Mouse (Mus musculus) Patski (cell line): ENCODE results near the gene Lpo. TPM values are rescaled to one million over a fixed set of nuclear protein-coding genes. Genes with fewer than 3 reads are reported as not detected.

ENCODE experiments used
- ATAC-seq: fragments of 100-300 bp; one replicate; pipeline ENCODE4 v1.8.0; 2021
- CTCF ChIA-PET: fragments of 350-600 bp; sonication (Branson Sonifier 250); formaldehyde crosslinking; loops from one replicate; lab custom pipeline; 2022; ENCODE audit warnings: inconsistent platforms; lab: Charles Lee
- POLR2A ChIA-PET: fragments of 350-600 bp; sonication (Branson Sonifier 250); formaldehyde crosslinking; loops from one replicate; lab custom pipeline; 2022; ENCODE audit warnings: antibody characterized with exemption, inconsistent platforms; lab: Charles Lee
- DNase-seq: peaks from one replicate; pipeline ENCODE4 v3.0.0-alpha.2; 2011; ENCODE audit warnings: low read depth, low spot score
- H3K27me3 ChIP-seq: fragments of 371-371 bp; one replicate; pipeline ENCODE4 v1.5.1; 2021
- CTCF ChIP-seq: fragments of 100-300 bp; IDR thresholded peaks from one replicate; pipeline ENCODE4 v1.5.1; 2021
- in situ Hi-C: fragments of 300-500 bp; cut with MboI; formaldehyde crosslinking; loops from 3 replicates; pipeline ENCODE4 v1.11.1; 2018; ENCODE audit warnings: low pct_unique_long_range_greater_than_20kb, mixed read lengths
- polyA plus RNA-seq: library from polyadenylated mRNA; unstranded; gene quantifications from one replicate; pipeline ENCODE4 v1.2.3, GENCODE M21; 2021

The Lpo gene
- polyA plus RNA-seq, 1 experiment from 2014 or later = not detected

DNA sequence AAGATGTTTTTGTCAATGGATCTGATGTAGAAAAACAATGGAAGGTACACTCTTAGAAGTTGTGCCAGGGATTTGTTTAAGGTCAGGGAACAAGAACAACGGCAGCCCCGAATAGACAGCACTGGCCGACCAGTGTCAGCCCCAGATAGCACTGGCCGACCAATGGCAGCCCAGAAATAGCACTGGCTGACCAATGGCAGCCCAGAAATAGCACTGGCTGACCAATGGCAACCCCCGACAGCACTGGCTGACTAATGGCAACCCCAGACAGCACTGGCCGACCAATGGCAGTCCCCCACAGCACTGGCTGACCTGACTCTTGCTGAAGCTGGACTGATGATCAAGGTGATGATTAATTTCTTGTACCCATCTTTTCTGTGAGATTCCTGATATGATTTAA, 19.8 kb upstream of the Lpo start:
- ChIA-PET CTCF (no interaction called here), POLR2A (no interaction called here)
- no peak for TF ChIP-seq CTCF
- in situ Hi-C loops = no loop called here
- DNase-seq = no peak
- ATAC-seq = no peak
- H3K27me3 ChIP-seq = peaks cover 2% of the 10 kb centered on the region

DNA sequence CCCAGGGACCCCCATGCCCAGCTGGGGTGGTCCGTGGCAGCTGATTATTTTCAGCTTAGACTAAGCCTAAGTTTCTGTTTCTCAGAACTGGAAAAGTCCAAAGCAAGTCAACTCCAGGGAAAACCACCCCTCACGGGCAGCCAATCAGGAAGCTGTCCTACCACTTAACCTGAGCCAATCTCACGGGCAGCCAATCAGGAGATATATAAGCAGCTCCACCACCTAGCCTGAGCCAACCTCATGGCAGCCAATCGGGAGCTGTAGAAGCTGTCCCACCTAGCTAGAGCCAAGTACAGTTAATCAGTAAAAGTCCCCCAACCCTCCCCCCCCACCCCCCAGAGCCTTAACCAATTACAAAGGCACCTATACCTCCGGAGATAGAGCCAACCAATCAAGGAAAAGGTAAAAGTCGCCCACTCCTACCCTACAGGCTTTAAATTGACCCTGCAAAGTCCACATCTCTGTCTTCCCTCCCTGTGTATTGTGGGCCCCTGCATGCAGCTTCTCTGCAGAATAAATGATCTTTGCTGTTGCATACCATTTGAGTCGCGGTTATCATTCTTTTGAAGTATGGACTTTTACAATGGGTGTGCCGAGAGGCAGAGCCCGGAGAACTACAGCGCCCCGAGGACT, 19.0 kb upstream of the Lpo start:
- POLR2A ChIA-PET = no interaction called here
- H3K27me3 ChIP-seq = peaks cover 2% of the 10 kb centered on the region
- CTCF ChIA-PET = no interaction called here
- TF ChIP-seq CTCF = no peak
- in situ Hi-C loops = no loop called here
- DNase-seq (no peak), ATAC-seq (no peak)

DNA sequence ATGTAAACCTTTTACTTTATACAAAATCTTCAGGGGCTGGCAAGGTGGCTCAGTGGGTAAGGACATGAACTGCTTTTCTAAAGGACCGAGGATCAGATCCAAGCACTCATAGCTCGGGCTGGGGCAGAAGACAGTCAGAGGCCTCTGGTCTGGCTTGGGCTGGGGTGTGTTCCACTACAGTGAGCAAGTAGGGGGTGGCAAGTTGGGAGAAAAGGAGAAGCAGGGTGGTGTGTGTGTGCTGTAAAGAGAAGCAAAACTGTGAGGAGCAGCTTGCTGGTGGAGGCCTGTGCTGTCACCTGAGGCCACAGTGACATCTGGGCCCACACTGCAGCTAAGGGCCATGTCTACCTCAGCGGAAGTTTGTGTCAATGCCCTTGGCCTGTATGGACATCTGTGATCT, 13.3 kb upstream of the Lpo start:
- TF ChIP-seq CTCF = no peak
- in situ Hi-C loops = no loop called here
- H3K27me3 ChIP-seq = peaks cover 16% of the 10 kb centered on the region
- no peak for DNase-seq
- POLR2A ChIA-PET = no interaction called here
- CTCF ChIA-PET = no interaction called here
- ATAC-seq = no peak

DNA sequence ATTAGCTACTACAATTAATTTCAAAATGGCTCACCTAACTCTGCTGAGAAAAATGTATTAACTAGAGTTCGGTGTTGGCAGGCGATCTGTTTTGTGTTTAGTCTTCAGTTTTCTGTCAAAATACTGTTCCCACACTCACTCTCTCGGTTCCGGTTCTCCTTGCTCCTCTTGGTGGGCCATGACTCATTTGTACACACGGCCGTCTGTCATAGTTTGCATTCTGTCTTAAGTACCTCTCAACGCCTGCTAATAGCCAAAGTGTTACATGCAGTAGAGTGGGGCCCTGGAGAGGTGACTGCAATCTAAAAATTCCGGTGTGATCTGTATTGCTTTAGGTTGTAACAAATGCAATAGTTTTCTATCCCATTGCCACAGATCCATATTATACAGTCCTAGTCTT, 12.6 kb upstream of the Lpo start:
- peaks cover 19% of the 10 kb centered on the region for H3K27me3 ChIP-seq

DNA sequence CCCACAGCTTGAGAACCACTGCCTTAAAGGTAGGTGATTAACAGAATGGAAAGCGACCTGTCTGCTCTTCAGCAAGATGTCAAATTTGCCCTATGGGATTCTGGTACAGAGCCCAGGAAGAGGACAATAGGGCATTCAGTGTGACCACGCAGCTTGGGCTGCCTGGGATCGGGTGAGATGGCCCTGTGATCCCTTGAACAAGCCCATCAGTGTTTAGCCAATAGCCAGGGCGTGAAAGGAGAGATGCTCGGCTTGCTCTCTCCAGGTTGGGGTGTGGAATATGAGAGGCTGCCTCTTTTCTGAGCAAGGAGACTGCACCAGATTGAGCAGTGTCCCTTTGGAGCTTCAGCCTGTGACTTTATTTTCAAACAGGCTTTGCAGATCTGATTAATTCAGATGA, 6.6 kb downstream of the Lpo start:
- ChIA-PET CTCF (interaction anchor here (1.2 kb wide), 1 partner anchor 206 kb away, joined by 3 read pairs; no protein-coding TSS in a partner anchor), POLR2A (no interaction called here)
- ATAC-seq (no peak), DNase-seq (no peak)
- no peak for TF ChIP-seq CTCF
- H3K27me3 ChIP-seq = peaks cover 64% of the 10 kb centered on the region
- in situ Hi-C loops = no loop called here

More for the DNA sequence above, 12.6 kb upstream of the Lpo start:
- ATAC-seq (no peak), DNase-seq (no peak)
- ChIA-PET CTCF (no interaction called here), POLR2A (interaction anchor here (0.6 kb wide), 1 partner anchor 12 kb away, joined by 4 read pairs; no protein-coding TSS in a partner anchor)
- in situ Hi-C loops = no loop called here
- no peak for TF ChIP-seq CTCF

DNA sequence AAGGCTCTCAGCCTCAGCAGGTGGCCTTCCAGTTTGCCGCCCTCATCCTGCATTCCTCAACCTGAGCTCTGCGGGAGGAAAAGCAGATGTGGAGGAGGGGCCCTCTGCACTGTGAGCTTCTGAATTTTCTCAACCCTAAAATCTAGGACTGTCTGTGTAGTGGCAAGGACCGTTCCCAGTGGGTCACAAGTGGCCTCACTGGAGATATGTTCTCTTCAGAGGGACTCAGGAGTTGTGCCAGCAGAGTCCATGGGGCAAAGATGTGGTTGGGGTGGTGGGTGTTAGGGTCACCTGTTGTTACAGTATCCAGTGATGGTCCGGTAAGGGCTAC, 10.7 kb downstream of the Lpo start:
- POLR2A ChIA-PET = no interaction called here
- in situ Hi-C loops = no loop called here
- no peak for TF ChIP-seq CTCF
- CTCF ChIA-PET = interaction anchor here (1.2 kb wide), 1 partner anchor 16 kb away, joined by 3 read pairs; no protein-coding TSS in a partner anchor
- no peak for DNase-seq
- ATAC-seq = no peak
- H3K27me3 ChIP-seq = peaks cover 51% of the 10 kb centered on the region

DNA sequence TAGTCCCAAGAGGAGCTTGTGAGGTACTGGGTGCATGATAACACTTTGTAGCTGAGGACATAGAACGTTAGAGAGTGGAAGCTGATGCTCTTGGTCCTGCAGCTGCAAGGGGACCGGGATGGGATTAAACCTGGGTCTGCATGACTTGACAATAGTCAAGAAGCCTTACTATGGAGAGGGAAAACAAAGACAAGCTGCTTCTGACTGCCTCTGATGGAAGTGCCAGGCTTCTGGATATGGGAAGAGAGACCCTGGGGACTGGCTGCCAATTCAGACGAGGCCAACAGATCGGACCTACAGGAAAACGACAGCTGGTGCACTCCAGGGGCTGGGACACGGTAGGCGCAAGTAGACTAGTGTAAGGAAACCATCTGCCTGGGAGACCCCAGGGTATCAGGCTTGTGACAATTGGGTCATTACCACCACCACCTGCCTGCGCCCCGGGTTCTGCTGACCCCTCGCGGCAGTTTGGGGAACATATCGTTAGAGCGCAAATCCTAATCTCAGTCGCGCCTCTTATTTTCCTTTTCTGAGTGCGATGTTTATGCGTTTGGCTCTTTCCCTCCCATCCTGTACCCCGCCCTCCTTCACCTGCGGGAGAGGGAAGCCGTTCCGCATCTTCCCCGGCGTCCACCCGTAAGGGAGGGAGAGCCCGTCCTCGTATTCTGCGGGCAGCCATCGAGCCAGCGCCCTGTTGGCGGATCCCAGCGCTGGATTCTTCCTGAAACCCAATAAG, 11.2 kb downstream of the Lpo start:
- in situ Hi-C loops = no loop called here
- POLR2A ChIA-PET = no interaction called here
- peak; percentile 77 for TF ChIP-seq CTCF
- peaks cover 49% of the 10 kb centered on the region for H3K27me3 ChIP-seq
- ATAC-seq = no peak
- DNase-seq = no peak
- CTCF ChIA-PET = interaction anchor here (1.2 to 2.6 kb wide), 2 partner anchors 11 to 16 kb away, joined by 3 to 10 read pairs; no protein-coding TSS in a partner anchor

DNA sequence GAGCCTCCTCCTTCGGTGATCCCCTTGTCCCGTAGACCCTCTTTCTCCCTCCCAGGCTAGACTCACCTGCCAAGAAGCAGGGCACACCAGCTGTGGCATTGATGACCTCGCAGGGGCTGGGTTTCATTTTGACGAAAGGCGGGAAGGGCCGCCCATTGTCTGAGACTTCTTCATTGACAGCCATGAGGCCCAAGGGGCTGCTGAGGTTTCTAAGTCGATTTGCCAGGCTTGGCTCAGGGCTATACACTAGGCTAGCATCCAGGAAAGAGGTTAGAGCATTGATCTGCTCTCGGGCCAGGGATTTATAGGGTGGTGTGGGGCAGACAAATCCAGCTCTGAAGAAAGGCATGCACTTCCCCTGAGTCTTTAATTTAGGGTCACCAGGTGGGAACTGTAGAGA, 13.3 kb downstream of the Lpo start:
- DNase-seq (no peak), ATAC-seq (no peak)
- TF ChIP-seq CTCF = no peak
- ChIA-PET POLR2A (no interaction called here), CTCF (interaction anchor here (2.6 kb wide), 1 partner anchor 9 kb away, joined by 10 read pairs; no protein-coding TSS in a partner anchor)
- in situ Hi-C loops = no loop called here
- peaks cover 53% of the 10 kb centered on the region for H3K27me3 ChIP-seq

DNA sequence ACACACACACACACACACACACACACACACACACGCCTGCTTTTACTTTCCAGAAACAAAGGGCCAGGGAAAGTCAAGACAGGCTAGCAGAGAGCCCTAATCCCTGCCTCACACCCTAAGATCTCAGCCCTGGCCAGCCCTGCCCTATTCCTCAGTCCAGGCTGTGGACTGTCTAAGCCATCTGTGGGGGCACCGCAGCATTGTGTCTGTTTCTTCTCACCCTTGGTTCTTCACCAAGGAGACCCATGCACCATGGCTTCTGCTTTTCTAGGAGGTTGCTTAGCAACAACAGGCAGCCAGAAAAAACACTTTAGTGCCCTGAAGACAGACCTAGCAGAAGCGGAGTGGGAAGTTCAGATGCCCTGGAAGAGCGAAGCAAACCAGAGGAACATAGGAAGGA, 16.7 kb downstream of the Lpo start:
- DNase-seq = no peak
- CTCF ChIA-PET = no interaction called here
- no peak for ATAC-seq
- POLR2A ChIA-PET = no interaction called here
- in situ Hi-C loops = no loop called here
- TF ChIP-seq CTCF = no peak
- H3K27me3 ChIP-seq = peaks cover 49% of the 10 kb centered on the region

DNA sequence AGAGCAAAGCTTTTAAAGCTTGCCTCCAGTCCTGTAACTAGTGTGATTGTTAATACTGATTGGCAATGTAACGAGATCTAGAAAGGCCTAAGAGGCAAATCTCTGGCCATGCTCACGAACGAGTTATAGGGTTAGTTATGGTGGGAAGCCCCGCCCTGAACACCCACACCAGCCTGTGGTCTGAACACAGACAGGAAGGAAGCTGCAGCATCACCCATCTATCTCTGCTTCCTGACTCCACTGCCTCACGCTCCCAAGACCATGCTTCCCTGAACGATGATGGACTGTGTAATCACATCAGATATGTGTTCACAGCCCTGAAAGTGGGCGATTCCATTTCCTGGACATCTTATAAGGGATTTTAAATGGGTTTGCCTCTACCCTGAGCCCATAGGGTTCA, 19.9 kb downstream of the Lpo start:
- in situ Hi-C loops = no loop called here
- no peak for ATAC-seq
- POLR2A ChIA-PET = no interaction called here
- CTCF ChIA-PET = no interaction called here
- peaks cover 34% of the 10 kb centered on the region for H3K27me3 ChIP-seq
- no peak for TF ChIP-seq CTCF
- DNase-seq = no peak

DNA sequence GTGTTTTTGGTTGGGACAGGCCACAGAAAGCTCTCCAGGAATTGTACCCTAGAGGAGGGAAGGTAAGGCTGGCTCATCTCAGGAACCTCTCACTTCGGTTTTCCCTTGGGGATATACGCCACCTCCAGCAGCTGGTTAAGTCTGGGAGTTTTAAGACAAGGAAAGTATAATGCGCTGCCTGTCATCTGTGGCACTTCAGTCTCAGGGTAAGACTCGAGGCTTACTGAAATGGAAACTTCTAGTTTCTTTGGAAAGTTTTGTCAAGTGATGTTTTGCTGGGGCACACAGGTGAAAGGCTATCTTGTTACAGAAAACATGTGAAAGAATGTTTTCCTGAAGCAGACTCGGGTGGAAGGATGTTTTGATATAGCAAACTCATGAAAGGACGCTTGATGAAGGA, 20.7 kb downstream of the Lpo start:
- CTCF ChIA-PET = interaction anchor here (1.4 kb wide), 1 partner anchor 59 kb away, joined by 3 read pairs; no protein-coding TSS in a partner anchor
- peaks cover 29% of the 10 kb centered on the region for H3K27me3 ChIP-seq
- no peak for DNase-seq
- no peak for TF ChIP-seq CTCF
- POLR2A ChIA-PET = no interaction called here
- ATAC-seq = no peak
- in situ Hi-C loops = no loop called here
